Mouse (Mus musculus) MEL (cell line): ENCODE data around the gene Nrf1. TPM values are rescaled to one million over a fixed set of nuclear protein-coding genes. Genes with fewer than 3 reads are reported as not detected.

Experiments
- DNase-seq: peaks from one replicate; pipeline ENCODE4 v3.0.0; 2011; ENCODE audit warnings: low read depth, low spot score
- H3K27ac ChIP-seq: 2 replicates; pipeline ENCODE4 v1.5.1; 2012; ENCODE audit warnings: low read depth, mild to moderate bottlenecking, control low read depth, low read length, moderate library complexity; ENCODE audit not compliant: control insufficient read depth
- H3K27me3 ChIP-seq, 2 experiments: fragments of 150-350 bp in 1 of 2; sonication (generic) in 1 of 2; 2 replicates each; pipeline ENCODE4 v1.6.1; 2012; ENCODE audit warnings: low read length in 2 of 2, mild to moderate bottlenecking in 2 of 2, improper control_type of control experiment in 1 of 2, moderate library complexity in 1 of 2; ENCODE audit not compliant: insufficient read depth in 2 of 2, control insufficient read depth in 1 of 2
- H3K36me3 ChIP-seq, 2 experiments: 2 replicates each; pipeline ENCODE4 v1.6.1; 2012 to 2014; ENCODE audit warnings: low read length in 2 of 2, improper control_type of control experiment in 1 of 2, inconsistent platforms in 1 of 2, mild to moderate bottlenecking in 1 of 2; ENCODE audit not compliant: insufficient read depth in 2 of 2, control insufficient read depth in 1 of 2
- H3K4me1 ChIP-seq, 2 experiments: fragments of 150-350 bp in 1 of 2; sonication (generic) in 1 of 2; 2 replicates each; pipeline ENCODE4 v1.6.1; 2012; ENCODE audit warnings: low read length in 2 of 2, improper control_type of control experiment in 1 of 2, mild to moderate bottlenecking in 1 of 2; ENCODE audit not compliant: insufficient read depth in 2 of 2, control insufficient read depth in 1 of 2
- H3K4me3 ChIP-seq, 2 experiments: fragments of 150-350 bp in 1 of 2; sonication (generic) in 1 of 2; 2 replicates each; pipeline ENCODE4 v1.5.1; 2012; ENCODE audit warnings: low read depth in 2 of 2, low read length in 2 of 2, mild to moderate bottlenecking in 2 of 2, moderate library complexity in 2 of 2, control low read depth in 1 of 2, improper control_type of control experiment in 1 of 2; ENCODE audit not compliant: control insufficient read depth in 1 of 2, insufficient read depth in 1 of 2
- H3K79me2 ChIP-seq: 2 replicates; pipeline ENCODE4 v1.6.1; 2012; ENCODE audit warnings: mild to moderate bottlenecking, low read length, moderate library complexity; ENCODE audit not compliant: control insufficient read depth, poor library complexity, insufficient read depth
- H3K9ac ChIP-seq: 2 replicates; pipeline ENCODE4 v1.6.1; 2012; ENCODE audit warnings: low read depth, mild to moderate bottlenecking, control low read depth, low read length, moderate library complexity; ENCODE audit not compliant: control insufficient read depth, poor library complexity, severe bottlenecking
- H3K9me3 ChIP-seq: fragments of 150-350 bp; sonication (generic); replicated peaks from 2 replicates; pipeline ENCODE4 v1.6.1; 2012; ENCODE audit warnings: mild to moderate bottlenecking, low read length, improper control_type of control experiment, moderate library complexity; ENCODE audit not compliant: insufficient read depth
- BHLHE40 ChIP-seq: IDR thresholded peaks from 2 replicates; pipeline ENCODE4 v1.6.1; 2012; ENCODE audit warnings: low read depth, mild to moderate bottlenecking, inconsistent platforms, low read length, improper control_type of control experiment, borderline replicate concordance
- CHD1 ChIP-seq: IDR thresholded peaks from 2 replicates; pipeline ENCODE4 v1.6.1; 2012; ENCODE audit warnings: low read depth, mild to moderate bottlenecking, inconsistent platforms, low read length, improper control_type of control experiment
- CHD2 ChIP-seq: IDR thresholded peaks from 2 replicates; pipeline ENCODE4 v1.6.1; 2011; ENCODE audit warnings: low read length, improper control_type of control experiment
- CTCF ChIP-seq, 3 experiments: IDR thresholded peaks in 2 of 3; conservative IDR thresholded peaks in 1 of 3; 2 replicates each; pipeline ENCODE4 v1.5.1; 2011 to 2012; ENCODE audit warnings: low read length in 3 of 3, low read depth in 2 of 3, mild to moderate bottlenecking in 2 of 3, improper control_type of control experiment in 1 of 3, inconsistent platforms in 1 of 3, mixed read lengths in 1 of 3, moderate library complexity in 1 of 3; ENCODE audit not compliant: control insufficient read depth in 1 of 3, insufficient read depth in 1 of 3, poor library complexity in 1 of 3, severe bottlenecking in 1 of 3
- ELF1 ChIP-seq: IDR thresholded peaks from 2 replicates; pipeline ENCODE4 v1.6.1; 2014; ENCODE audit warnings: low read depth, mild to moderate bottlenecking, inconsistent platforms, low read length, improper control_type of control experiment, moderate library complexity
- EP300 ChIP-seq, 2 experiments: IDR thresholded peaks; 2 replicates each; pipeline ENCODE4 v1.6.1; 2011; ENCODE audit warnings: improper control_type of control experiment in 2 of 2, low read length in 2 of 2, low read depth in 1 of 2, mild to moderate bottlenecking in 1 of 2
- ETS1 ChIP-seq: IDR thresholded peaks from 2 replicates; pipeline ENCODE4 v1.6.1; 2012; ENCODE audit warnings: low read depth, mild to moderate bottlenecking, inconsistent platforms, low read length, improper control_type of control experiment, moderate library complexity
- GATA1 ChIP-seq: IDR thresholded peaks from 2 replicates; pipeline ENCODE4 v1.6.1; 2011; ENCODE audit warnings: low read depth, low read length, improper control_type of control experiment
- HCFC1 ChIP-seq: IDR thresholded peaks from 2 replicates; pipeline ENCODE4 v1.6.1; 2012; ENCODE audit warnings: low read depth, mild to moderate bottlenecking, inconsistent platforms, low read length, improper control_type of control experiment, moderate library complexity
- MAFK ChIP-seq: IDR thresholded peaks from 2 replicates; pipeline ENCODE4 v1.6.1; 2011; ENCODE audit warnings: low read depth, mild to moderate bottlenecking, low read length, improper control_type of control experiment, borderline replicate concordance
- MAX ChIP-seq: IDR thresholded peaks from 2 replicates; pipeline ENCODE4 v1.6.1; 2011; ENCODE audit warnings: low read length, improper control_type of control experiment
- MEF2A ChIP-seq: IDR thresholded peaks from 2 replicates; pipeline ENCODE4 v1.6.1; 2014; ENCODE audit warnings: low read depth, mild to moderate bottlenecking, inconsistent platforms, low read length, improper control_type of control experiment; ENCODE audit not compliant: poor library complexity, insufficient replicate concordance, severe bottlenecking; ENCODE audit errors: extremely low read depth
- MYB ChIP-seq: IDR thresholded peaks from 2 replicates; pipeline ENCODE4 v1.6.1; 2011; ENCODE audit warnings: mild to moderate bottlenecking, low read depth, low read length, improper control_type of control experiment
- MYC ChIP-seq: IDR thresholded peaks from 2 replicates; pipeline ENCODE4 v1.6.1; 2011; ENCODE audit warnings: low read depth, mild to moderate bottlenecking, low read length, improper control_type of control experiment, moderate library complexity
- POLR2A ChIP-seq, 2 experiments: IDR thresholded peaks; 2 replicates each; pipeline ENCODE4 v1.6.1; 2011 to 2012; ENCODE audit warnings: low read length in 2 of 2, mild to moderate bottlenecking in 2 of 2, control low read depth in 1 of 2, improper control_type of control experiment in 1 of 2, low read depth in 1 of 2, moderate library complexity in 1 of 2; ENCODE audit not compliant: control insufficient read depth in 1 of 2, insufficient read depth in 1 of 2, poor library complexity in 1 of 2
- POLR2AphosphoS2 ChIP-seq: IDR thresholded peaks from 2 replicates; pipeline ENCODE4 v1.6.1; 2011; ENCODE audit warnings: low read length, improper control_type of control experiment
- POLR2AphosphoS5 ChIP-seq: IDR thresholded peaks from 2 replicates; pipeline ENCODE4 v1.6.1; 2012; ENCODE audit warnings: low read depth, borderline replicate concordance, mild to moderate bottlenecking, inconsistent platforms, low read length, moderate library complexity, mixed read lengths
- RCOR1 ChIP-seq: IDR thresholded peaks from 2 replicates; pipeline ENCODE4 v1.6.1; 2012; ENCODE audit warnings: low read depth, mild to moderate bottlenecking, inconsistent platforms, low read length, improper control_type of control experiment
- SIN3A ChIP-seq: IDR thresholded peaks from 2 replicates; pipeline ENCODE4 v1.6.1; 2012; ENCODE audit warnings: low read length, improper control_type of control experiment, inconsistent platforms
- TAL1 ChIP-seq: IDR thresholded peaks from 2 replicates; pipeline ENCODE4 v1.6.1; 2012; ENCODE audit warnings: mild to moderate bottlenecking, inconsistent platforms, low read length, moderate library complexity, mixed read lengths
- TBP ChIP-seq: IDR thresholded peaks from 2 replicates; pipeline ENCODE4 v1.8.0; 2011; ENCODE audit warnings: low read depth, low read length, improper control_type of control experiment
- TCF12 ChIP-seq: IDR thresholded peaks from 2 replicates; pipeline ENCODE4 v1.6.1; 2014; ENCODE audit warnings: low read depth, mild to moderate bottlenecking, inconsistent platforms, low read length, improper control_type of control experiment, moderate library complexity
- USF2 ChIP-seq, 2 experiments: IDR thresholded peaks; 2 replicates each; pipeline ENCODE4 v1.6.1; 2011 to 2012; ENCODE audit warnings: improper control_type of control experiment in 2 of 2, low read length in 2 of 2, borderline replicate concordance in 1 of 2, inconsistent platforms in 1 of 2, low read depth in 1 of 2, mild to moderate bottlenecking in 1 of 2; ENCODE audit not compliant: insufficient read depth in 1 of 2
- ZC3H11A ChIP-seq: IDR thresholded peaks from 2 replicates; pipeline ENCODE4 v1.6.1; 2012; ENCODE audit warnings: low read depth, mild to moderate bottlenecking, inconsistent platforms, low read length, improper control_type of control experiment
- ZKSCAN1 ChIP-seq: IDR thresholded peaks from 2 replicates; pipeline ENCODE4 v1.6.1; 2012; ENCODE audit warnings: low read depth, mild to moderate bottlenecking, inconsistent platforms, low read length, improper control_type of control experiment, moderate library complexity
- ZNF384 ChIP-seq: IDR thresholded peaks from 2 replicates; pipeline ENCODE4 v1.6.1; 2012; ENCODE audit warnings: low read depth, mild to moderate bottlenecking, inconsistent platforms, low read length, improper control_type of control experiment
- polyA plus RNA-seq, 2 experiments: library from polyadenylated mRNA; stranded (reverse) in 1 of 2; unstranded in 1 of 2; fragments of >175 nt in 1 of 2; fragments of >200 nt in 1 of 2; gene quantifications; 2 replicates each; pipeline versions ENCODE4 v1.2.1 to v1.2.4; 2012; ENCODE audit warnings: low replicate concordance in 2 of 2, low read depth in 1 of 2; ENCODE audit not compliant: insufficient read length in 2 of 2, insufficient read depth in 1 of 2, missing spikeins in 1 of 2
- total RNA-seq: library from RNA; depleted of rRNA; stranded (reverse); fragments of 300-350 nt; gene quantifications from 2 replicates; pipeline ENCODE4 v1.2.3, GENCODE M21; 2012

Nrf1 gene
- total and polyA plus RNA-seq, 3 experiments = 56.5 to 93.7 (median 60.4) TPM

DNA sequence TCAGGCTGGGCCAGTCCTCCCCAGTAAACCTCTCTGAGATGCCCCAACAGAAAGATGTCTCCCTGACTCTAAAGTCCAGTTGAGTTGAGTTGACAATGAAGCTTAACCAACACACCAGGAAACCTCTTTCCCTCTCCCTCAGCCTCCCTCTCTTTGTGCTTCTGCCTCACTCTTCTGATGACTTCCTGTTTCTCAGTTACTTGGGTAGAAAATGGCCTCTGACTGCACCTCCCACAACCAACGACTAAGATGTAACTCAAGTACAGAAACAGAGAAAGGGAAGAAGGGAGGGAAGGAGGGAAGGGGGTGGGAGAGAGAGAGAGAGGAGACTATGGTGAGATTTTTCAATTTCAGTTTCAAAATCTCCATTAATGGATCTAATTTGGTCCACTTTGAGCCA lies 6.3 kb upstream of the Nrf1 start:
- Histone ChIP-seq H3K36me3 (peaks cover 0 to 13% of the 10 kb centered on the region in 2 experiments; a peak in 2 of 4 replicates), H3K4me3 (peak overlapping the region in 1 of 2 experiments; percentile 38; a peak in 1 of 4 replicates), H3K79me2 (no peaks in the 10 kb centered on the region), H3K4me1 (peaks cover 13 to 22% of the 10 kb centered on the region in 2 experiments), H3K9me3 (no peaks in the 10 kb centered on the region), H3K9ac (peak overlapping the region; percentile 3; the same call in 1 of the 2 replicates), H3K27ac (0 out of 2 replicates have a peak overlapping the region, but pooled peaks have one; percentile 2), H3K27me3 (no peaks in the 10 kb centered on the region)
- DNase-seq = peak; percentile 67
- TF ChIP-seq TCF12 (0 out of 2 replicates have a peak, but pooled peaks have one; percentile 15), BHLHE40 (no peak), RCOR1 (peak; percentile 23; the same call in 1 of the 2 replicates), HCFC1 (peak; percentile 42), POLR2A (IDR thresholded peaks at IDR 0.05; ENCODE audit: control insufficient read depth in 1 of 2, insufficient read depth in 1 of 2, low read depth in 1 of 2, low read length in 2 of 2, poor library complexity in 1 of 2) (peak in 1 of 2 experiments; percentile 29; a peak in 1 of 4 replicates), ELF1 (0 out of 2 replicates have a peak, but pooled peaks have one; percentile 37), TBP (peak; percentile 28; the same call in 1 of the 2 replicates), EP300 (IDR thresholded peaks at IDR 0.05; ENCODE audit: low read depth in 1 of 2, low read length in 2 of 2) (0 out of 4 replicates have a peak, but pooled peaks of 1 of the 2 experiments have one; percentile 18), USF2 (IDR thresholded peaks at IDR 0.05; ENCODE audit: borderline replicate concordance in 1 of 2, insufficient read depth in 1 of 2, low read depth in 1 of 2, low read length in 2 of 2) (no peak)
- TF ChIP-seq, all 39 proteins: peak for 7

DNA sequence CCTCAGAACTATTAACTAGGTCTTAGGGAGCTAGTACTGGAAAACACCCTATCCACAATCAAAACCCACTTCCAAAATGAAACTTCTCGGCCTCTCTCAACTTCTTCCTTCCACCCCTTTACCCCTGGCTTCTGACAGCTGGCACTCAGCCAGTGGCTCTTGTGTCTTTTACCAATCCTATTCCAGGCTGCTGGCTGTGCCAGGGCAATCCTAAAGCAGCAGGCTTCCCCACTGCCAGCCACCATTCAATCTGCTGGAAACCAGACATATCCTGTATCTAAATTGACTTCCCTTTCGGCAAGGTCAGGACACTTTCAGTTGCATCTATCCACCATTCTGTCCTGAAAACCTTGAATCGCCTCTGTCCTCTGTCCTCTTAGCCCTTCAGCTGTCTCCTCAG lies 5.3 kb upstream of the Nrf1 start:
- Histone ChIP-seq H3K9ac (peak overlapping the region; percentile 30), H3K27ac (0 out of 2 replicates have a peak overlapping the region, but pooled peaks have one; percentile 12), H3K4me1 (peaks cover 13 to 22% of the 10 kb centered on the region in 2 experiments), H3K4me3 (peak overlapping the region; percentile 34 to 73), H3K79me2 (peaks cover 5% of the 10 kb centered on the region; the same call in 1 of the 2 replicates), H3K27me3 (no peaks in the 10 kb centered on the region), H3K9me3 (no peaks in the 10 kb centered on the region), H3K36me3 (peaks cover 0 to 13% of the 10 kb centered on the region in 2 experiments; a peak in 2 of 4 replicates)
- TF ChIP-seq MAX (no peak), SIN3A (no peak), ZNF384 (no peak), TAL1 (peak; percentile 75), TCF12 (peak; percentile 53; the same call in 1 of the 2 replicates), RCOR1 (peak; percentile 37), CHD1 (no peak), MYC (no peak), ETS1 (0 out of 2 replicates have a peak, but pooled peaks have one; percentile 9), POLR2AphosphoS2 (no peak), CTCF (IDR thresholded peaks at IDR 0.05 in 2 of 3, conservative IDR thresholded peaks at IDR 0.05 in 1 of 3; ENCODE audit: control insufficient read depth in 1 of 3, insufficient read depth in 1 of 3, low read depth in 2 of 3, low read length in 3 of 3, poor library complexity in 1 of 3, severe bottlenecking in 1 of 3) (no peak), MYB (no peak), EP300 (IDR thresholded peaks at IDR 0.05; ENCODE audit: low read depth in 1 of 2, low read length in 2 of 2) (peak; percentile 50 to 54), BHLHE40 (no peak), HCFC1 (no peak), GATA1 (no peak), ZKSCAN1 (no peak), POLR2AphosphoS5 (no peak), MAFK (no peak), MEF2A (no peak), CHD2 (no peak), ZC3H11A (no peak)
- DNase-seq = peak; percentile 70
